Mouse (Mus musculus): ENCODE measurements around the gene Gphb5. TPM values are rescaled to one million over a fixed set of nuclear protein-coding genes. Genes with fewer than 3 reads are reported as not detected.
A peak's percentile ranks its signal among the peaks of the same experiment; 100 is the strongest.
"Not testable (repeated sequence)": the region's sequence is repeated elsewhere in the genome, so short reads cannot be mapped to it uniquely, and the experiment has no call there.

Gphb5 gene
- not detected for total RNA-seq (2022)

DNA sequence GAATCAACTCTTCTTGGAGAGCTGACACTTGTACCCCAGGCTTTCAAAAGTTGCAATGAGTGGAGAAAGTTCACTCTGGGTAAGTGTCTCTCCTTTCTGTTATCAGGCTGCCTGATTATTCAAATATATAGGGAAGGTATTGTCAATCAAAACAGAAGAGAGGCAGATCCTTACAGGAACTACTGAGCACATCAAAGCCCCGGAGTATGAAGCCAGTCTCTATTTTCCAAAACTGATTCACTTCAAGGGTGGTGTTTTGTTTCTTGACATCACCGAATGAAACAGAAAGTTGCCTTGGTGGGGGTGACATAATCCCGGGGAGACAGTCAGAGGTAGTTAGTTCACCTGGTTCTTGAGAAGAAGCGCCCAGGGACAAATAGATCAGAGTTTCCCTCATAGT is at the start of gene Gphb5:
Gene Gphb5 (minus strand): TSS at position 101 of the 400 bp plus-strand sequence.
- no peak for DNase-seq (ENCODE audit: low spot score)

DNA sequence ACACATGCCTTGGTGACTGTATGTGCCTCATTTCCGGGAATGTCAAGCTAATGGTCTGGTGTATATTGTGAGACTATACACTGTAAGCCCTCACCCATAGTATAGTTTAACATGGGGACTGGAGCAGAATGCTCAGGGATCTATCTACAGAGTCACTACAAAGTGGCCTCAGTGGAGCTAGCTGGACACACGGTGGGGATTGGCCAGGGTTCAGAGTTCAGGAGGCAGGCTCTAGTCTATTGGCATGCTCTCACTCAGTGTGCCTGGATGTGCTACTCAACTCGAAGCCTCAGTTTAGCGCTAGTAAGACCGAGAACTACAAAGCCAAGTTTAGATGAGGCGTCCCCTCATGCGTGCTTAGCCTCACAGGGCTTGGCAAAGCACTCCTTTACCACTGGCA is 49.6 kb upstream of the Gphb5 start:
- DNase-seq (ENCODE audit: low spot score), result no peak

DNA sequence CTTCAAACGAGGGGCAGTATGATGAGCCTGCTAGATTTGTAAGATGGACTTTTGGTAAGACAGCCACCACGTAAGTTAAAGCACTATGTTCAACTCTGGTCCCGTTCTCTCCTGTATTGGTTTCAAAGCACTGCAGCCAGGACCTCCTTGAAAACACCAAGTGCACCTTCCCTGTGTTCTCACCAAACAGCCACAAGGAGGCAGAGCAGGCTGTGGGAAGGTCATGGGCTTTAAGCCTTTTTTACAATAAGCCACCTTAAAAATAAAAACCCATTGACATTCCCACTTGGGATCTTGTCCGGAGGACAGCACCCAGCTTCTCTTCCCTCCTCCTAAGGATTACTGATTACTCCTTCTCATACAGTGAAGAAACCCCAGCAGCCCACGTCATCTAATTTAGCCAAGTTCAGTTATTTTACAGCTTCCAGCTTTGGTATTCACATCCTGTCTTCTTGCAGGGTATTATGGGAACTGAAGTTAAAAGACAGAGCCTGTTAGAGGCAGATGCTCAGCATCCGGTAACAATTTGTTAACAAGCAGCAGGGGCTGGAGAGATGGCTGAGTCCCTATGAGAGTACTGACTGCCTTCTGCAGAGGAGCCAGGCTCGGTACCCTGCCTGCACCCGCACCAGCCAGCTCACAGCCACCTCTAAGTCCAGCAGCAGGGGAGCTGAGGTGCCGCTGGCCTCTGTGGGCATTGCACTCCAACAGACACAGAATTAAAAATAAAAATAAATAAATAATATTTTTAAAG is 47.6 kb upstream of the Gphb5 start:
- DNase-seq (ENCODE audit: low spot score), result peak; percentile 41

DNA sequence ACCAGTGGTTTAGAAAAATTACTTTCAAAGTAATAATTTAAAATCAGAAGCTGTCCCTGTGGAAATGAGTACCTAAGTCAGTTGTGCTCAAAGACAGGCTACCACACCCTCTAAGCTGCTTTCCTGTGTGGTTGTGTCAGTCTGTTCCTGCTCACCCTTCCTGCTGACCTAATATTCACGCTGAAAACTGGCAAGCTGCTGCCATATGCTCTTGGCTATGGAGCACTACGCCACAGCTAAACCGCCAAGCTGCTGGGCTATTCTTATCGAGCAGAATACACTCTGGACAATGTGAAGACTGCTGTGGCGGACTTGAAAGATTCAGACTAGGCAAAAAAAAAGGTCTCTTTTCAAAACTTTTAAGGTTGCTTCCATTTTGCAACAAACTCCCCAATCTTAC is 44.0 kb upstream of the Gphb5 start:
- DNase-seq (ENCODE audit: low spot score), result no peak

DNA sequence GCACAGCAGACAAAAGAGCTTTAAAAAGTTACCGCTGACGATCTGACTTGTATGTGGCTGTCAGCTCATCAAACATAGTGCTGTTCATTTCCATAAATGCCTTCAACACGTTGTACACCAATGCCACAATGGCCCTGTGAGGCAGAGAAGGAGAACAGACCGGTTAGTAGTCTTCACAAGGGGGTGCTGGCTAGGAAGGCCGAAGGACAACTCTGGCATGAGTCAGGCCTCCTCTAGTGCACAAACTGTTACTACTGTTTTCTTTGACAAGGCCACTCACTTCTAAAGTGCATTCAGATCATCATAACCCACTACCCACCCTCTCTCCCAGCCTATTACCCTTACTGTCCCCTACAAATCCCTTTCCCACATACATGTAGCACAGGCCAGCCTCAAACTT is 43.1 kb upstream of the Gphb5 start:
- no peak for DNase-seq (ENCODE audit: low spot score)

DNA sequence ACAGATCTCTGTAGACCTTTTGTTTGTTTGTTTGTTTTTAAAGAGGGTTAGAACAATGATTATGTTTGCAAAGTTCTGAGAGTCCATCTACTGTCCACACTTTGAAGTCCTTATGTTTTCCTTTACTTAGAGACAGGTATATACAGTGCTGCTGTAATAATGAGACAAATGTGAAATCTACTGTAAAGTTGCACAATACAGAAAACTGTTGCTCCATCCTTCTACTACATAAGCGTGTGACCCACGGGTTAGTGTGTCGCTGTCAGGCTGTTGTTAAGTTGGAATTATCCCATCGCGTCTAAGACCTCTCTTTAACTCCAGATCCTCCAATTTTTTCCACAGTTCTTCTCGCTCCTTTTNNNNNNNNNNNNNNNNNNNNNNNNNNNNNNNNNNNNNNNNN is 36.9 kb upstream of the Gphb5 start:
- DNase-seq (ENCODE audit: low spot score), result no peak

DNA sequence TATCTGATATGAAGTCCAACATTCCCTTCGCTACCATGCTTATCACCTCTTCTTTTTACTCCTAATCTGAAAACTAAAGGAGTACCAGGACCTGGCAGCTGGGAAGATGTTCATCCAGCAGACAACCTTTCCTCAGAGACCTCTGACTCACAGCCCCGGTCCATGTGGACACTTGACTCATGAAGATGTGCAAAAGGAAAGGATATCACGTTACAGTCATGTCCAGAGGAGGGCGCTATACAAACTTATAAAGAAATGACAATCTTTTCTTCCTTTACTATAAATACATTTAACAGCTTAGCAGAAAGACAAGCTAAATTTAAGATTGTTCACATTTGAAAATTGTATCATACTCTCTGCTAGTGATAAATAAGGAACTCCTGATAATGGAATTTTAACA is 36.4 kb upstream of the Gphb5 start:
- DNase-seq (ENCODE audit: low spot score), result no peak

DNA sequence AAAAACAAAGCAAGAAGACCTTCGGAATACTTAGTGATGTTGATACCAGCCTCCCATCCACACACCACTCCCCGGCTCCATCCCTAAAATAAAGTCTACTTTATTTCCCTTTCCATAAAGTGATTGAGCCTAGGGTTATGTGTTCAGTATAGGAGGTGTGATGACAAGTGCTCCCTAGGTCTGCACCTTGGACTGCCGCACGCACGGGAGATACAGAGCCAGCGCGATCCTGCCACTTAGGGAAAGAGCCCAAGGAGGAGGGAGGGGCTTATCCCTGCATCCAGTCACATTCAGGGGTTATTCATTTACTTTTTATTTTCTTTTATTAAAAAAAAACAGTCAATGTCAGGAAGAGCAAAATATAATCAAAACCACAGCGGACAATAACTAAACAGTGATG is 34.0 kb upstream of the Gphb5 start:
- no peak for DNase-seq (ENCODE audit: low spot score)

DNA sequence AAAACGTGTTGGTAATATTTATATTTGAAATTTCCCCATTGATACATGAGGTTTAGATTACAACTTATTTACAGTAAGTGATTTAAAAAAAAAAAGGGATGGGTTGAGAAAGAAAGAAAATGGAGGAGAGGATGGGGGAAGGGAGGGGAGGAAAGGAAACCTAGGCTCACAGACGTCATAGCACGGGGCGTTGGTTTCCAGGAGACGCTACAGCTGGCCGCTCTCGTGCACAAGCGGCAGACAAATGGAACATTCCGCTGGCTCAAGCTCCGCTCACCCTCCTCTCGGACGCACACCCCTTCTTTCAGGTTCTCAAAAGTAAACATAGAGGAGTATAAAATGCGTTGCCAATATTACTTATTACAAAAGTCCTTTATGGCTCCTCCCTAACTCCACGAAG is 33.4 kb upstream of the Gphb5 start:
- no peak for DNase-seq (ENCODE audit: low spot score)

DNA sequence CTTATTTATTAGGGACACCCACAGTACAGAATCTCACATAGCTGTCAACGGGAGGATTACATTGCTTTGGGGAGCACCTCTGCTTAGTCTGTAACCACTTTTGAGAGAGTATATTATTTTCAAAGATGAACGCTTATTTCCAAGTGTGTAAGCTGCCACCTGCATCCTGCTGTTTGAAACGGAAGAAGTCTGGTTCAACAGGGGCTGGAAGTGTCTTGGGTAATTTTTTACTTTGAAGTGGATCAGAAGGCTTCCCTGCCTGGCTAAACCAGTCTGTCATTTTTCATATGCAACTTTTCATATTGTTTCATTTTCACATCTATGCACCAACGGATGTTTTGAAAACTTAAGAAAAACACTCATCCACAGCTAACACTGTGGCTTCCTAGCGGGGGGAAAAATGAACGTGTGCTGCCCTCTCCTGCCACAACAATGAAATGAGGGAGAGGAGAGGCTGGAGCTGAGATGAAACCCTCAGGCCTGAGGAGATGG is 32.9 kb upstream of the Gphb5 start:
- DNase-seq (ENCODE audit: low spot score), result no peak

DNA sequence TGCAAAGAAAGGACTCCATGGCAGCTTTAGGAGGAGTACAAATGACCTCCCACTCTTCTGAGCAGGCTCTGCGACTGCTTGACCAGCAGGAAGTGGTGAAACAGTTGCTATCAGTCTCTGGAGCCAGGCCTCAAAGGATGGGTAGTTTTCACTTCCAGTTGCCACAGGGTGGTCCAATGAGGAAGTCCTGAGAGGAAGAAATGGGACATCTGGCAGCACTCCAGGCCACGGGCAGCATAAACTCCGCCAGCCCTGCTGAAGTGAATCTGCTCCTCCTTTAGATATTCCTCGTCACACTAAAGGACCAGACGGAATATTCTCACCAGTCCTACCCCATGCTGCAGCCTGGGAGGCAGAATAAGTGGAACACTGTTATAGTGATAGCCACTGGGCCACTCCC is 32.3 kb upstream of the Gphb5 start:
- DNase-seq (ENCODE audit: low spot score), result peak; percentile 59

DNA sequence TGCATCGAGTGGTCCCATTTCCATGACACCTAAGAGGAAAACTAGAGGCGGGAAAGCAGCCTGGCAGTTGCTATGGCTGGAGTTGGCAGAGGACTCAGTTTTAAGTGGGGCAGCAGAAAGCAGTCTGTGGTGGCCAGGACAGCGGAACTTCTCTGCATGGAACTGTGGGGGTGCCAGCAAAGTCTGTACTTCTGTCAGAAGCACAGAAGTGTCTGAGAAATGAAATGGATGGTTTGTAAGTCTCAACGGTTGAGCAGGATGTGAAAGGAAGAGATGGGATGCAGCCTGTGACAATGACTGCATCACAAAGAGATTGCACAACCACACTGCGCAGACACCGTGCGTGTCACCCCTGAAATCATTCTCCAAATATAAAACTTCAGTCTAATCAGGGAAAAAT is 29.7 kb upstream of the Gphb5 start:
- no peak for DNase-seq (ENCODE audit: low spot score)

DNA sequence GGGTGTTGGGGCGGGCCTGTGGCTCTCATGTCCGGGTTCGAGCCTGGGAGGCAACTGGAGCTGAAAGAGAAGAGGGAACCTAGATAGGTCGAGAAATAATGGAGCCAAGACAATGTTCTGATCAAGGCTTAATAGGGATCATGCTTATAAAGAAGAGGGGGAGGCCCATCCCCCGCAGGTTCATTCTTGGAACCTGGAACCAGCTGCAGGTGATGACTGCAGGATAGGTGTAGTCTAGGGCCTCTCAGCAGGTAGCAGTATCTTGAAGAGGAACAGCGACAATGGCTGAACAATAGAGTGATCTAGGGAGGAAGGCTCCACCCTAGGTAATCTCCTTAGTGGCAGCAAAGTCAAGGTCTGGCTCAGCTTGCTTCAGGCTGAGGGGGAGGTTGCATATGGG is 15.8 kb upstream of the Gphb5 start:
- DNase-seq (ENCODE audit: low spot score), result not testable (repeated sequence)

DNA sequence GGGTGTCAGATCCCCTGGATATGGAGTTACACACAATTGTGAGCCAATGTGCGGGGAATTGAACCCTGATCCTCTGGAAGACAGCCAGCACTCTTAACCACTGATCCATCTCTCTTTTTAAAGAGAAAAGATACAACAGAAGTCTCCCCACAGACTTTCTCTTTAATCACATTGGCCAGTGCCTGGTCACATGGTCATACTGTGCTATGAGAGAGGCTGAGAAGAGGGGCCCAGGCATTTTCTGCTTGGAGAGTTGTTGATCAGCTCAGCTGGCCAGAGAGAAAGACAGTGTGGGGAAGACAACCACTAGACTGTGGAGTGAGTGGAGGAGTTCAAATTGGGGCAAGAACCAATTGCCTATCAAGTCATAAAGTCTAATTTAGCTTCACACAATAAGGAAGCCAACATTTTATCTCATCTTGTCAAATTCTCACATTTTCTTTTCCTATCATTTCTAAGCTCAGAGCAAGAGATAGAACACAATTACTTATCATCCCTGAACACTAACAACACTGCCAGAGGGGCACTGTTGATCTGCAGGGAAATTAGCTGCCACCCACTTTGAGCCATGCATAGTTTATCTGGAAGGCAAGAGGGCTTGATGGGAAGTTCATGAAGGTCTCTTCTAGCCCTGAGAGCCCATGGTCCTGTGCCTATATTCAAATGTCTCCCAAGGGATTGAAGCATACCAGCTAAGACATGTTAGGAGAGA is 13.3 kb upstream of the Gphb5 start:
- no peak for DNase-seq (ENCODE audit: low spot score)

DNA sequence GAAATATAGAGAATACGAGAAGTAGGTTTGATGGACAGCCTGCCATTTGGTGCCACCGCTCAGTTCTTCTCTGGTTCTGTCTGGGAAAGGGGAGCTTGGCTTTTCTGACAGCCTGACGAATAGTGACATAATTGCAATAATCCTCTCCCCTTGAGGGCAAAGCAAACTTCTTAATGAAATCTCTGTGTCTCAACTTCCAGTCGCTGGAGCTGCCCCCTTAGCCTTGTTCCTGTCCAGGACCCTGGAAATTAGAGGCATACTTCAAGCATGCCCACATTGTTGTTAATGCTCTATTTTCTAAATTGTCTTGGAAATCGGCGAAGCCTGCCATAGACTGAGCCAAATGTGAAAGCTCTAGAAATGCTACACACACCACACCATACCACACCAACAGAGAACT is 12.1 kb upstream of the Gphb5 start:
- DNase-seq (ENCODE audit: low spot score), result no peak

DNA sequence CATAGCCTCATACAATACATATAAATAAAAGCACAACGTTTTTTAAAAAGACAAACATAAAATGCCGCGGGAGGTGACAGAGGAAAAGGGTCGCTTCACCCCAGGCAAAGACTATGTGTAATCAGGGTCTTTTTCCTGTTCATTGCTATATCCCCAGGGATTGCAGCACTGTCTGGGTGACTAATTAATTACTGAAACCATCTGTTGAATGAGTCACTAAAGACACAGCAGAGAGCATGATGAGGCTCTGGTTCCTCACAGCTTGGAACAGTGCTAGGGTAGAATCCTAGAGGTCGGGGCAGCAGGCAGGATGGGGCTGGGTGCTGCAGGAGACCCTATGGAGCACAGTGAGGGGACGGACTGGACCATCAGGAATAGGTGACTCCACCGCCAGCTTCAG is 9.3 kb upstream of the Gphb5 start:
- DNase-seq (ENCODE audit: low spot score), result no peak

DNA sequence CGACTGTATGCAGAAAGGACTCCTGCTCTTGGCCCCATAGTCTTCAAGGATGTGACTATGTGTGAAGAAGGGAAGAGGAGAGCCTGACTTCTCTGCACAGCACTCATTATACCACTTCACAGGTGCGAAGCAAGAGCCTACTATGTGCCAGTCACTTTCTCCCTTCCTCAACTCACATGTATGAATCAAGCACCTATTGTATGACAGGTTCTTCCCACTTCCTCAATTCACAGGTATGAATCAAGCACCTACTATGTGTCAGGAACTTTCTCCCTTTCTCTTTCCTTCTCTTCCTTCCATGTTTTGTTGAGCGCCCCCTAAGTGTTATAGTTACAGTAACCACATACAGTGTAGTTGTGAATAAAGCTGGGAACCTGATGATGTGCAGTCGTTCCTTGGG is 8.2 kb upstream of the Gphb5 start:
- no peak for DNase-seq (ENCODE audit: low spot score)

DNA sequence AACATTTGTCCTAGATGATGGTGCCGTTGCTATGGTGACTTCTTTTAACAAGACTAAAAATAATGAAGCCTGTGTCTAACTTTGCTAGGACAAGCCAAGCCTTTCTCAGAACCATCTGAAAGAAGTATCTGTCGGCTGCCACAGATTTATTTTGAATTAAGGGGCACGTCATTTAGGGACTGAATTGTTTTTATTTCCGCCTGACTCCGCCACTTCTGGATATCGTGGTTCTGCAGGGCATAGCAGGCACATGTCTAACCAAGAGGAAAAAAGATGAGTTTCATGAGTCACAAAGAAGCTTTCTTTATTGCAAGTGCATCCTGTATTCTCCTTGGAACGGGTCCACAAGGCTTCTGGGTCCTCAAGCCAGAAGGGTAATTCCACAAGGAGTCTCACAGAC is 7.8 kb upstream of the Gphb5 start:
- no peak for DNase-seq (ENCODE audit: low spot score)

DNA sequence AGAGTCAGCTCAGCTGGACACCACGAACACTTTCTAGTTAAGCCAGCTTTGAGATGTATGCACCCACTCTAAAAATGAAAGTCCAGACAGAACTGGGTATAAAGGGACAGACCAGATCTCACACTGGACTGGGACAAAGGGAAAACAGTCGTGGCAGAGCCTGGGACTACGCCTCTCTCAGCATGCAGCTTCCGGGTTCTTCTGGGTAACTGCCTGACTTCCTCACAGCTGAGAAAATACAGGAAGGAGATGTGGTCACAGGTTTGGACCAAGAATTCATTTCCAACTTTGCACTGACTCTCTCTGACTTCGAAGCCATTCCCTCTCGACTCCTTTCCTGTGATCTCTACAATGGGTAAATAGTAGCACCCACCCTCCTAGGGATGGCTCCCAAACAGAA is 1.6 kb downstream of the Gphb5 start:
- DNase-seq (ENCODE audit: low spot score), result peak; percentile 41

DNA sequence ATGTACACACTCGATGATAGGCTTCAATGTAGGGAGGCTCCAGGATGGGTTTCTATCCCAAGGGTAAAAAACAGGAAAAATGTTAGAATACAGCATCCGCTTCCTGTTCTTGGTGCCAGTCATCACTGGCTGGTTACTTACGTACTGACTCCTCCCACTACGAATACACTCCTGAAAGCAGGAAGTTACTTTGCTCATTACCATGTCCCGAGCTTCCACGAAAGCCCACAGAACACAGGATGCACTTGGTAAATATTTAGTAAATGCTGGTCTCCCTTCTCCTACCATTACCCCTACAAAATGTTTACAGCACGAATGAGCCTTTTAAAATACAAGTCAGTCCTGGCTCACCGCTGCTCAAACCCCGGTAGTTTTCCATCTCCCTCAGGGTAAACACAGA is 3.6 kb downstream of the Gphb5 start:
- DNase-seq (ENCODE audit: low spot score), result peak; percentile 18

DNA sequence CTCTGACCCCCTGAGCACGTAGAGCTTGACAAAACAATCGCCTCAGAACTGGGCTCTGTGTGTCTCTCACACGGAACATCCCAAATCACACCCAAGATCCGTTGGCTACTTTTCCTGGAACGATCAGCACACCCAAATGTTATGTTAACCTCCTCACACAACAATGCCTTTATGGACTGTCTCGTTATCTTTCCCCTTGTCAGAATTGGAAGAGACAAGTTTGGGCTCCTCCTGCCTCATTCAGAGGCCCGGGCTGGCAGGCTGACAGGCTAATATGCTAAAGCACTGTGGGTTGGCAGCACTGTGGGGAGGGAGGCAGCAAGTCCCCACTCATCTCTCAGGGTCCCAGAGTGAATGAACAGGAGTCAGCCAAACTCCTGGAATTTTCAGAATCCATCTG is 19.5 kb downstream of the Gphb5 start:
- DNase-seq (ENCODE audit: low spot score), result peak; percentile 17

DNA sequence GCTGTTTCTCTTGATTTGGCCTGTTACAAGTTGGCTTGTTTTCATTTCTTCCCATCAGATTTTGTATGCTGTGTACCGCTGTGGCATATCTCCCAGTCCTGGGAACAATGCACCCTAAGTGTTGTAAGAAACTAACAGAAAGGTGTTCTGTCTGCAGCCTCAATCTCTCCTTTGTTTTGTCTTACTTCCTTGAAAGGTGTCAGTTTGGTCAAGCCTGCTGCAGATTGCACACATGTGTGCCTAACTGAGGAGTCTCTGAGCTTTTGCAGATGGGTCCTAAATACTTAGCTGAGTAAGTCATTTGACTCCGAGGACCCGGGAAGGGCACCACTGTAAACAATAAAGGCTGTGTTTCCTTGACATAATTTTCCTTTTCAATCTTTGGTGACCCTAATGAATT is 20.0 kb downstream of the Gphb5 start:
- DNase-seq (ENCODE audit: low spot score), result no peak

DNA sequence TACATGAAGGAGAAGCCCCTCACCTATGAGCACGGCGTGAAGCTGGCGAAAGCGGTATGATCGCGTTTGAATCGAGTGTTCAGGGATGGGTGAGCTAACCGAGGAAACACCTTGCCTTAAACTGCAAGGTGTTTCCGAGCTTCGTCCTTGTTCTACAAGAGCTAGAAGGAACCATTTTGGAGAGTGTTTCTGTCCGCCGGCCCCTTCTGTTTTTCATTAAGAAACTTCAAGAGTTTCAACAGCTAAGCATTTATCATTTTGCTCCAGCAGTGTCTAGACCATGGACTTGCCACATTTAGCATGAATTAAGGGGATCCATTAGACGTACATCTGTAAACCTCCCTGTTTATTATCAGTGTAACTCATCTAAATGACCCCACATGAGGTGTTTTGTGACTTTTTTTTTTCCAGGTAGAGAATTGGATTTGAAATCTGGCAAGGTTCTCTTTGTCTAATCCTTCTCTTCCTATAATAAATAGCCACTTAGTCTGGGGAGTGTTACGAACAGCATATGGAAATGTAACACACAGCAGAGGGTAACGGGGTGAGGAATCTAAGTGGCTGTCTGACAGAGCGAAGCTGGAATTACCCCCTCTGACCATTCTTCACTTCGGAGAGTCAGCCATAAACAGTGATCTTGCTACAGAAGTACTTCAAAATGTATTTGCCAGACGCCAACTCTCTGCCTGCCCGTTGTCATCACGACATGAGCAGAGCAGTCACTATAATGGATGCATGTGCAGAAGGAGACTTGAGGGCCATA is 22.4 kb downstream of the Gphb5 start:
- no peak for DNase-seq (ENCODE audit: low spot score)

Data from heart, adult 8-10 months (tissue).